Mouse (Mus musculus) heart, postnatal 0 days (tissue): Measurements from ENCODE around the gene Nhp2. TPM values are rescaled to one million over a fixed set of nuclear protein-coding genes. Genes with fewer than 3 reads are reported as not detected.

Experiments
- ATAC-seq: fragments of 200-750 bp; cut with Nextera tagmentation; 2 replicates; pipeline ENCODE4 v1.8.0; 2017; ENCODE audit warnings: low read depth, moderate number of reproducible peaks, moderate library complexity; ENCODE audit not compliant: insufficient read depth
- DNase-seq: peaks from one replicate; pipeline ENCODE4 v3.0.0-alpha.2; 2016; ENCODE audit warnings: low spot score
- H3K27ac ChIP-seq: fragments of 300-500 bp; sonication (generic); 2 replicates; pipeline ENCODE4 v1.5.1; 2014; ENCODE audit warnings: low read depth, mild to moderate bottlenecking
- H3K27me3 ChIP-seq: fragments of 300-500 bp; sonication (generic); 2 replicates; pipeline ENCODE4 v1.6.1; 2014; ENCODE audit warnings: low read length, mixed read lengths; ENCODE audit not compliant: control insufficient read depth, insufficient read depth
- H3K36me3 ChIP-seq: fragments of 300-500 bp; sonication (generic); replicated peaks from 2 replicates; pipeline ENCODE4 v1.6.1; 2014; ENCODE audit warnings: low read length, mixed read lengths; ENCODE audit not compliant: control insufficient read depth, insufficient read depth
- H3K4me1 ChIP-seq: fragments of 300-500 bp; sonication (generic); 2 replicates; pipeline ENCODE4 v1.6.1; 2014; ENCODE audit warnings: antibody characterized with exemption; ENCODE audit not compliant: control insufficient read depth, insufficient read depth
- H3K4me2 ChIP-seq: fragments of 300-500 bp; sonication (generic); 2 replicates; pipeline ENCODE4 v1.6.1; 2014; ENCODE audit warnings: low read depth, mild to moderate bottlenecking, low read length, moderate library complexity
- H3K4me3 ChIP-seq: fragments of 300-500 bp; sonication (generic); 2 replicates; pipeline ENCODE4 v1.5.1; 2014; ENCODE audit warnings: low read depth, low read length
- H3K9ac ChIP-seq: fragments of 300-500 bp; sonication (generic); replicated peaks from 2 replicates; pipeline ENCODE4 v1.6.1; 2014; ENCODE audit warnings: low read depth, low read length, mixed read lengths
- H3K9me3 ChIP-seq: fragments of 300-500 bp; sonication (generic); replicated peaks from 2 replicates; pipeline ENCODE4 v1.6.1; 2016; ENCODE audit warnings: low read length; ENCODE audit not compliant: control insufficient read depth
- CTCF ChIP-seq: IDR thresholded peaks from 2 replicates; pipeline ENCODE4 v1.5.1; 2016; ENCODE audit warnings: antibody characterized with exemption, control low read depth, low read depth
- EP300 ChIP-seq: IDR thresholded peaks from 2 replicates; pipeline ENCODE4 v1.6.1; 2016; ENCODE audit warnings: antibody characterized with exemption, low read depth
- WGBS: fragments of 180-500 bp; shearing (Covaris S2); extraction: QIAGEN DNeasy Blood & Tissue Kit; methylation state at CpG from one replicate; pipeline ENCODE4 v1.1.7; 2014; 5-methylcytosine and 5-hydroxymethylcytosine counted together
- polyA plus RNA-seq: library from polyadenylated mRNA; unstranded; fragments of >200 nt; fragmentation: Nextera tagmentation; extraction: Ambion mirVana; gene quantifications from 2 replicates; pipeline ENCODE4 v1.2.1, GENCODE M21; 2015
- total RNA-seq: library from RNA; depleted of rRNA; stranded (reverse); fragments of >200 nt; gene quantifications from 2 replicates; pipeline ENCODE4 v1.2.3, GENCODE M21; 2014; ENCODE audit warnings: low replicate concordance; rRNA removed

Gene Nhp2
- total RNA-seq: 34.1 and 58.2 TPM in 2 replicates
- 59.7 and 61.4 TPM in 2 replicates for polyA plus RNA-seq

DNA sequence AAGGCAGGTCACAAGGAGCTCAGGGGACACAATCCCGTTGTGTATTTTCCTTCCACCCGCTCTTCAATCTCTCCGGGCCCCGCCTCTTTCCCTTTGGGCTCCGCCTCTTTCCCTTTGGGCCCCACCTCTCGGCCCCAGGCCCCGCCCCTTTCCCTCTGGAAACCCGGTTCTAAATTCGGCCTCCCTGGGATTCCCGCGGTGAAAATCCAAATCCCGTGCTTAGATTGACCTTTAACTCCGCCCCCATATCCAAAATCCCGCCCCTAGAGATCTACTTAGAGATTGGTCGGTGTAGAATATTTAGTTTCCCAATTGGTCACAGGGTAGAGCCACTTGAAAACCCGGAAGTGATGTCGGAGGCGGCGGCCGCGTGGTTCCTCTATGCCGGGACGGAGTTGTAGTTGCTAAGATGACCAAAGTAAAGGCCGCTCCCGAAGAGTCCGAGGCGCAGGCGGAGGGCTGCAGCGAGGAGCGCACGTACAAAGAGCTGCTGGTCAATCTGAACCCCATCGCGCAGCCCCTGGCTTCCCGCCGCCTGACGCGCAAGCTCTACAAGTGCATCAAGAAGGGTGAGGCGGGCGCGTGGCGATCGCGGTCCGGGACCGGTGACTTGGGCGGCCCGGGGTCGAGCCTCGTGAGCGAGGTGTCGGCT, at the start of gene Nhp2:
Gene Nhp2 (plus strand): TSS at position 327 of the 652 bp plus-strand sequence.
- peak within 1 kb of the TSS; percentile 82 for H3K4me3 ChIP-seq
- WGBS: under 1% methylated on average over 51 of the region's 51 CpGs
- DNase-seq (peak; percentile 99), ATAC-seq (peak; percentile 91)
- TF ChIP-seq EP300 (peak; percentile 62; the same call in 1 of the 2 replicates), CTCF (no peak)
- no peaks in the 10 kb centered on the region for H3K9me3 ChIP-seq
- no peaks in the 10 kb centered on the region for H3K27me3 ChIP-seq
- peak within 1 kb of the TSS; percentile 94 for H3K4me2 ChIP-seq
- H3K36me3 ChIP-seq: peaks cover 22% of the 10 kb centered on the region
- H3K27ac ChIP-seq: peak within 1 kb of the TSS; percentile 70; the same call in 1 of the 2 replicates
- peak within 1 kb of the TSS; percentile 76 for H3K9ac ChIP-seq
- H3K4me1 ChIP-seq: peaks cover 21% of the 10 kb centered on the region

DNA sequence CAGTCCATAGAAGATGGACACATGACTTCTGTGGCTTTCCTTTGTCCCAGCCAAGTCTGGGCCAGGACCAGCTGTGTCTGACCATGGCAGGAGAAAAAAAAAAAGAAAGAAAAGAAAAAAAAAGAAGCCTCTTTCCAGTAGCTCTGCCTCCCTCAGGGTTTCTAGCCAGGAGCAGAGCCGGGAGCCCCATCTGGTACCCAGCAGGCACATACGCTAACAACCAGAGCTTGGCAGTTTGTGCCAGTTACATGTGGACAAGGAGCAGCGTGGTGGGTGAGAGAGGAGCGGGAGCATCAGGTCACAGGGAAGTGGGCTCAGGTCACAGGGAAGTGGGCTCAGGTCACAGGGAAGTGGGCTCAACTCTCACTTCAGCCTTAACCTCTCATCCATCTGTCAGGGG, 43.1 kb upstream of the Nhp2 start:
- ATAC-seq: no peak
- WGBS: 79% methylated on average over 4 of the region's 4 CpGs

DNA sequence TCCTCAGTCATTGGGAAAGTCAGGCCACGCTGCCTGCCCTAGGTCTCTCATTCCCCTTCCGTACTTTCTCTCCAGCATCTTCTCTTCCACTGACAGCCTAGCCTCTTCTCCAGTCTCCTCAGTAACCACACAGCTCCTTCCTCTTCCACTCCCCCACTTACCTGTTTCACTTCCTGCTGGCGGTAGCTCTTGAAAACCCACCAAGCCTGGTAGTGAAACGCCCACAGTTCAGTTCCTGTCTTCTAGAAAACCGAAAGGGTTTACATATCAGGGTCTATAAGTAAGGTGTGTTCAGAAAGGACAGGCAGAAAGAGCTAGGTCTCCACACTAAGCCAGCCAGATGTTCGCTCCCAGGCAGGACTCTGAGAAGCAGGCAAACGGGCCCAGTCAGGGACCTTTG, 41.9 kb upstream of the Nhp2 start:
- H3K27me3 ChIP-seq: no peaks in the 10 kb centered on the region
- H3K9me3 ChIP-seq: no peaks in the 10 kb centered on the region
- H3K9ac ChIP-seq: no peak overlapping the region
- no peaks in the 10 kb centered on the region for H3K36me3 ChIP-seq
- DNase-seq (no peak), ATAC-seq (no peak)
- H3K4me2 ChIP-seq: no peak overlapping the region
- H3K4me1 ChIP-seq: no peaks in the 10 kb centered on the region
- 75% methylated on average over 7 of the region's 7 CpGs for WGBS
- no peak overlapping the region for H3K4me3 ChIP-seq
- TF ChIP-seq EP300 (no peak), CTCF (no peak)
- H3K27ac ChIP-seq: no peak overlapping the region

More for the DNA sequence above, 43.1 kb upstream of the Nhp2 start:
- no peaks in the 10 kb centered on the region for H3K4me1 ChIP-seq
- no peaks in the 10 kb centered on the region for H3K36me3 ChIP-seq
- no peaks in the 10 kb centered on the region for H3K27me3 ChIP-seq
- DNase-seq: no peak
- H3K9me3 ChIP-seq: no peaks in the 10 kb centered on the region
- no peak overlapping the region for H3K27ac ChIP-seq
- TF ChIP-seq CTCF (no peak), EP300 (no peak)
- no peak overlapping the region for H3K9ac ChIP-seq
- H3K4me2 ChIP-seq: no peak overlapping the region
- H3K4me3 ChIP-seq: no peak overlapping the region

DNA sequence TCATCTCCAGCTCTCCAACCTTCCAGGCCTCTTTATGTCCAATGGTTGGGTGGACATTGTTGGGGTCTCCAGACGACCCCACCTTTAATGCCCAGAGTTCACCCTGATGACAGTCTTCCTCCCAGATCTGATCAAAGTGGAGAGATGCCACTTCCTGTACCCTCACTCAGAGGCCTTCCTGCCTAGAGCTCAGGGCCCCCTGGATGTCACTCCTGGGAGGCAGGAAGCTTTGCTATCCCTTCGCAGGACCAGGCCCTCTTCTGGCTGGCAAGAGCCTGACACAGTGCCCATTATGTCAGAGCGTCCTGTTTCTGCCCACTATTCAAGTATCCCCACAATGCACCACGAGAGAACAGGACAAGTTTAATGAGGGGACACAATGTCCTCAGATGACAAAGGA, 40.5 kb upstream of the Nhp2 start:
- H3K4me1 ChIP-seq: peaks cover 10% of the 10 kb centered on the region
- H3K9ac ChIP-seq: no peak overlapping the region
- DNase-seq (no peak), ATAC-seq (no peak)
- H3K27ac ChIP-seq: no peak overlapping the region
- H3K9me3 ChIP-seq: no peaks in the 10 kb centered on the region
- 59% methylated on average over 4 of the region's 4 CpGs for WGBS
- no peaks in the 10 kb centered on the region for H3K27me3 ChIP-seq
- no peak for TF ChIP-seq CTCF
- TF ChIP-seq EP300: no peak
- H3K36me3 ChIP-seq: no peaks in the 10 kb centered on the region
- no peak overlapping the region for H3K4me3 ChIP-seq
- H3K4me2 ChIP-seq: no peak overlapping the region

DNA sequence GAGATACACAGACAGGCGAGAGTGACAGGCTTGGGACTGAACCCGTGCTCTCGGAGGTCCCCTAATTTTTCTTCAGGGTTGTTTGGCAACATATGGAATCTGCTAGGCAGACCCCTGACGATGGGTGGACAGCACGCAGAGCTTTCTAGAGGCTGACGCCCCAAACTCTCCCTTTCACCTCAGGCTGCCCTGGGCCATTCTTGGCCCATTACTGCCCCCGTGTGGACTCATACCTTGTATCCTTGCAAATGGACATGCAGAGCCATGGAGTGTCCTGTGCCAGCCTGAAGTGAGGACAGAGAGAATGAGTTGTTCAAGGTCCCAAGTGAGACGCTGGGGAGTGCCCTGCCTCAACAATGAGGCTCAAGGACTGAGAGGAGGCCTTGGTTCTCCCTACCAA, 36.8 kb upstream of the Nhp2 start:
- TF ChIP-seq EP300 (no peak), CTCF (peak; percentile 73)
- Histone ChIP-seq H3K4me1 (peaks cover 25% of the 10 kb centered on the region), H3K27ac (no peak overlapping the region), H3K4me3 (no peak overlapping the region), H3K27me3 (no peaks in the 10 kb centered on the region), H3K4me2 (no peak overlapping the region), H3K36me3 (peaks cover 13% of the 10 kb centered on the region), H3K9ac (no peak overlapping the region), H3K9me3 (no peaks in the 10 kb centered on the region)
- no peak for ATAC-seq
- peak; percentile 63 for DNase-seq
- 19% methylated on average over 8 of the region's 8 CpGs for WGBS

DNA sequence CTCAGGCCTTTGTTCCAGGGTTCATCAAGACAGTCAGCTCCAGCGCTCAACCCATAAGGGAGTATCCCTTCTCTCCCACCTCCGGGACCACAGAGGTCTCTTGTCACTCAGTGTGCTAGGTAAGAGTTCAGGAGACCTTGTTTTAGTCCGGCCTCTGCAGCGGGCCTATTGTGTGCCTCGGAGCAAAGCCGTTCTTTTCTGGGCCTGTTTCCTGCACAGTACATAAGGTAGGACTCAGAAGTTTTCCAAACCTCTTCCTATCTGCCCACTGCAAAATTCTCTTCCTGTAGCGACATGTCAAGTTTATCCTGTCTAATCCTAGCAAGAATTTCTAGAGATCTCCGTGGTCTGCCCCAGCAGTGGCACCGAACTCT, 35.5 kb upstream of the Nhp2 start:
- Histone ChIP-seq H3K4me2 (peak overlapping the region; percentile 82), H3K36me3 (peaks cover 26% of the 10 kb centered on the region), H3K9ac (peak overlapping the region; percentile 82), H3K27me3 (no peaks in the 10 kb centered on the region), H3K27ac (peak overlapping the region; percentile 92), H3K9me3 (no peaks in the 10 kb centered on the region), H3K4me1 (peaks cover 25% of the 10 kb centered on the region), H3K4me3 (peak overlapping the region; percentile 78)
- 17% methylated on average over 9 of the region's 9 CpGs for WGBS
- ATAC-seq (peak; percentile 19), DNase-seq (peak; percentile 31)
- TF ChIP-seq EP300 (no peak), CTCF (no peak)
